Mouse (Mus musculus) splenic B cell, adult 2 months (primary cell): ENCODE measurements around the gene Col11a2.

Source experiments
- DNase-seq: peaks from one replicate; pipeline ENCODE4 v3.0.0-alpha.2; 2011; ENCODE audit warnings: low read depth, low spot score
- H3K27me3 ChIP-seq: 2 replicates; pipeline ENCODE4 v1.6.1; 2012; ENCODE audit warnings: mild to moderate bottlenecking, low read length, moderate library complexity, mixed read lengths; ENCODE audit not compliant: control insufficient read depth, poor library complexity, insufficient read depth, severe bottlenecking
- H3K36me3 ChIP-seq: 2 replicates; pipeline ENCODE4 v1.6.1; 2012; ENCODE audit warnings: mild to moderate bottlenecking, low read length, moderate library complexity, mixed read lengths; ENCODE audit not compliant: control insufficient read depth, poor library complexity, insufficient read depth, severe bottlenecking

The Col11a2 gene

GRCm38 (mm10) chr17:34031465-34032173 is 7.6 kb upstream of the Col11a2 start, which contains the start of the genes Slc39a7 and Rxrb:
TSS of gene Slc39a7 (minus strand) at chr17:34031682.
TSS of gene Rxrb (plus strand) at chr17:34031812.
- DNase-seq: peak; percentile 99
- Histone ChIP-seq H3K36me3 (peaks cover 16% of the 10 kb centered on the region), H3K27me3 (no peaks in the 10 kb centered on the region)

GRCm38 (mm10) chr17:34032174-34032632 is 7.0 kb upstream of the Col11a2 start:
- Histone ChIP-seq H3K27me3 (no peaks in the 10 kb centered on the region), H3K36me3 (peaks cover 19% of the 10 kb centered on the region)
- peak; percentile 70 for DNase-seq

GRCm38 (mm10) chr17:34032806-34033205 is 6.4 kb upstream of the Col11a2 start:
- H3K36me3 ChIP-seq: peaks cover 24% of the 10 kb centered on the region
- peak; percentile 62 for DNase-seq
- no peaks in the 10 kb centered on the region for H3K27me3 ChIP-seq

DNA sequence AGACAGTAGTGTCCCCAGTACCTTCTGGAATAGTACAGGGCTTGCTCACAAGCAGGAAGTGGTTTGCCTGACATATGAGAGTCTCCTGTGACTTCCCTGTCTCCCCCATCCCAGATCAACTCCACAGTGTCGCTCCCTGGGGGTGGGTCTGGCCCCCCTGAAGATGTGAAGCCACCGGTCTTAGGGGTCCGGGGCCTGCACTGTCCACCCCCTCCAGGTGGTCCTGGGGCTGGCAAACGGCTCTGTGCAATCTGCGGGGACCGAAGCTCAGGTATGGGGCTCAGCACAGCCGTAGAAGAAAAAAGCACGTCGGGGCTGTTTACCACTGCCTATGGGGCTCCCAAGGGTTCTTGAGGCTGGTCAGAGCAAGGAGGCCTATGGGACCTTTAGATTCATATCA is 5.8 kb upstream of the Col11a2 start:
- no peak for DNase-seq
- H3K36me3 ChIP-seq: peaks cover 28% of the 10 kb centered on the region
- H3K27me3 ChIP-seq: no peaks in the 10 kb centered on the region; the same call in 1 of the 2 replicates

- Histone ChIP-seq H3K36me3 (peaks cover 28% of the 10 kb centered on the region), H3K27me3 (no peaks in the 10 kb centered on the region; the same call in 1 of the 2 replicates)
- peak; percentile 86 for DNase-seq
These were observed 5.2 kb upstream of the Col11a2 start for GRCm38 (mm10) chr17:34034064-34034463.

DNA sequence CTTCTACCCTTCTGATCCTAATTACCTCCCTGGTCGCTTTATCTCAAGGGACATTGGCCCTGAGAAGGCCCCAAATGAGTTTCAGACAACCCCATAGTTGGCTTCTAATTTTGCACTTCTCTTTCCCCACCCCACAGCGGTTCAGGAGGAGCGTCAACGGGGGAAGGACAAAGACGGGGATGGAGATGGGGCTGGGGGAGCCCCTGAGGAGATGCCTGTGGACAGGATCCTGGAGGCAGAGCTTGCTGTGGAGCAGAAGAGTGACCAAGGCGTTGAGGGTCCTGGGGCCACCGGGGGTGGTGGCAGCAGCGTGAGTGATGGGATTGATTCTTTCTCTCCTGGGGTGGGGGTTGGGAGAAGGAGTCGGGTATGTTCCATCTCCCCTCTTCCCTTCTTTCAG is 3.7 kb upstream of the Col11a2 start:
- no peak for DNase-seq
- peaks cover 22% of the 10 kb centered on the region for H3K36me3 ChIP-seq
- no peaks in the 10 kb centered on the region; the same call in 1 of the 2 replicates for H3K27me3 ChIP-seq

- no peak for DNase-seq
- Histone ChIP-seq H3K36me3 (peaks cover 22% of the 10 kb centered on the region), H3K27me3 (no peaks in the 10 kb centered on the region; the same call in 1 of the 2 replicates)
These were observed 2.6 kb upstream of the Col11a2 start for GRCm38 (mm10) chr17:34036647-34037046.

GRCm38 (mm10) chr17:34037241-34037640 is 2.0 kb upstream of the Col11a2 start:
- H3K27me3 ChIP-seq: no peaks in the 10 kb centered on the region; the same call in 1 of the 2 replicates
- peaks cover 22% of the 10 kb centered on the region for H3K36me3 ChIP-seq
- no peak for DNase-seq

GRCm38 (mm10) chr17:34038440-34038839 is 797 bp upstream of the Col11a2 start:
- no peaks in the 10 kb centered on the region; the same call in 1 of the 2 replicates for H3K27me3 ChIP-seq
- DNase-seq: no peak

GRCm38 (mm10) chr17:34039562-34040450 is 569 bp downstream of the Col11a2 start:
- no peak for DNase-seq
- Histone ChIP-seq H3K36me3 (peaks cover 22% of the 10 kb centered on the region), H3K27me3 (no peaks in the 10 kb centered on the region; the same call in 1 of the 2 replicates)

More at GRCm38 (mm10) chr17:34038440-34038839, 797 bp upstream of the Col11a2 start:
- peaks cover 22% of the 10 kb centered on the region for H3K36me3 ChIP-seq

- H3K27me3 ChIP-seq: no peaks in the 10 kb centered on the region
- DNase-seq: no peak
- H3K36me3 ChIP-seq: no peaks in the 10 kb centered on the region
These were observed 6.7 kb downstream of the Col11a2 start for GRCm38 (mm10) chr17:34045941-34046340.

DNA sequence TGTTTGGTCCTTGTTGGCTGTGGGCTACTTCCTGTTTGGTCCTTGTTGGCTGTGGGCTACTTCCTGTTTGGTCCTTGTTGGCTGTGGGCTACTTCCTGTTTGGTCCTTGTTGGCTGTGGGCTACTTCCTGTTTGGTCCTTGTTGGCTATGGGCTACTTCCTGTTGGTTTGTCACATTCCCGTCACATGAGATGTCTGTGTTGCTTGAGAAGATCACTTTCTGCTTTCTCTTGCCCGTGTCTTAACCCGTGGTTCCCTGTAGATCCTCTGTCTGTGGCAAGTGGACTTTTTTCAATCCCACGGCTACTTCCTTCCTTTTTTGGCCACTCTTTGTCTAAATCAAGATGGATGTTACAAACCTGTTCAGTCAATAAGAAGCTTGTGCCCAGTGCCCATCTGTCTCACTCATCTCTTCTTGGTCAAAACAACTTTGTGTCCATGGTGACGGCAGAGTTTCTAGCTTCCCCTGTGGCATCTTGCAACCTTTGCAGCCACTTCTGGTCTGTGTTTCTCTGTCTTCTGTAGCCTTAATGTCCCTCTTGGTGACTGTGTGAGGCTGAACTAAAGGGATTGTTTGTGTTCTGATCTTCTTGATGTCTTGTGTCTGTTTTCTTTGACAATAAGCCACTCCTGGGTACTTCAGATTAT is 8.3 kb downstream of the Col11a2 start:
- H3K27me3 ChIP-seq: no peaks in the 10 kb centered on the region
- no peaks in the 10 kb centered on the region for H3K36me3 ChIP-seq
- peak; percentile 75 for DNase-seq

- no peak for DNase-seq
- Histone ChIP-seq H3K27me3 (no peaks in the 10 kb centered on the region), H3K36me3 (no peaks in the 10 kb centered on the region)
These were observed 18.0 kb downstream of the Col11a2 start for GRCm38 (mm10) chr17:34057224-34057623.

DNA sequence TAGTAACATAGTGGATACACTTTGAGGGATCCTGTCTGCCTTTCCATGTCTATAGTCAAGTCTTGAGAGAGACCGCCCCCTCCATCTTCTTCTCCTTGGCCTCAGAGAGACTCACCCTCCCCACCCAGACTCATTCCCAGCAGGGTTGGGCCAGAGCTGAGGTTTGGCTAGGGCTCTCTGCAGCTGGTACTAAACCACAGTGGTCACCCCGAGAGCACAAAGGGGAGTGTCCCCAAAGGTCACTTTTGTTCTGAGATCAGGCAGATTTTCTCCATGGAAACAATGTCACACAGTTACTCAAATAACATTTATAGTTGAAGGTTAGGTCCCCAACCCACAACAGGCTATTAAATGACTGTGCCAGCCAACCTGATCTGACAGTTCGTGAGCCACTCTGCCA is 29.6 kb downstream of the Col11a2 start:
- no peak for DNase-seq
- Histone ChIP-seq H3K36me3 (no peaks in the 10 kb centered on the region), H3K27me3 (no peaks in the 10 kb centered on the region)
